Mouse (Mus musculus) spleen, adult 2 months (tissue): ENCODE measurements at regions not wholly inside any gene's neighbourhood (a gene's known extent, or its start where the extent isn't known, plus 50 kb on each side); places are given as distances from the start of the nearest gene placed in this dataset.

Experiments
- CTCF ChIP-seq: fragments of 200-500 bp; IDR thresholded peaks from 2 replicates; pipeline ENCODE4 v1.5.1; 2011; ENCODE audit warnings: mild to moderate bottlenecking, inconsistent platforms; ENCODE audit not compliant: insufficient read depth, insufficient read length, insufficient replicate concordance; ENCODE audit errors: extremely low read depth
- POLR2A ChIP-seq: fragments of 200-500 bp; IDR thresholded peaks from 2 replicates; pipeline ENCODE4 v1.6.1; 2011; ENCODE audit warnings: low read depth, low read length, inconsistent platforms

- no peak for TF ChIP-seq CTCF
- no peak for TF ChIP-seq POLR2A
These were observed 384.6 kb downstream of the Rps24 start for GRCm38 (mm10) chr14:24871392-24871998.
